Mouse (Mus musculus) ovary, postnatal 14 days (tissue): ENCODE measurements around the gene Ypel3.
A peak's percentile ranks its signal among the peaks of the same experiment; 100 is the strongest.

Experiments used
- DNase-seq: peaks from one replicate; pipeline ENCODE4 v3.0.0; 2022; ENCODE audit warnings: low spot score

The Ypel3 gene

GRCm38 (mm10) chr7:126815726-126816222 is 39.0 kb downstream of the Ypel3 start:
- DNase-seq: no peak

GRCm38 (mm10) chr7:126816494-126816893 is 39.7 kb downstream of the Ypel3 start:
- DNase-seq: no peak

- DNase-seq: no peak
Measured at GRCm38 (mm10) chr7:126817595-126817994, 40.8 kb downstream of the Ypel3 start.

GRCm38 (mm10) chr7:126818818-126819217 is 42.1 kb downstream of the Ypel3 start:
- no peak for DNase-seq

GRCm38 (mm10) chr7:126821835-126822511 is 45.2 kb downstream of the Ypel3 start:
- DNase-seq: peak; percentile 78

- no peak for DNase-seq
Measured at GRCm38 (mm10) chr7:126822741-126823140, 46.0 kb downstream of the Ypel3 start.

GRCm38 (mm10) chr7:126823202-126823711 is 46.5 kb downstream of the Ypel3 start:
- DNase-seq: no peak

- no peak for DNase-seq
Measured at GRCm38 (mm10) chr7:126823940-126824339, 47.2 kb downstream of the Ypel3 start.

GRCm38 (mm10) chr7:126825403-126825802 is 48.6 kb downstream of the Ypel3 start:
- no peak for DNase-seq

GRCm38 (mm10) chr7:126825952-126826351 is 49.2 kb downstream of the Ypel3 start:
- DNase-seq: no peak
